Mouse (Mus musculus) cerebellum, postnatal 4 days (tissue): ENCODE data around the gene Tmc6.

ENCODE experiments used
- DNase-seq, 2 experiments: peaks; one replicate each; pipeline ENCODE4 v3.0.0; 2022; ENCODE audit warnings: low spot score in 2 of 2, mixed read lengths in 1 of 2

Tmc6 gene

GRCm38 (mm10) chr11:117755891-117756290 is 26.1 kb downstream of the Tmc6 start:
- no peak for DNase-seq

- no peak for DNase-seq
These were observed 30.5 kb downstream of the Tmc6 start for GRCm38 (mm10) chr11:117751544-117751943.

- no peak for DNase-seq
These were observed 32.6 kb downstream of the Tmc6 start for GRCm38 (mm10) chr11:117749414-117749813.

GRCm38 (mm10) chr11:117748628-117749027 is 33.4 kb downstream of the Tmc6 start:
- no peak for DNase-seq

- DNase-seq = no peak
These were observed 38.5 kb downstream of the Tmc6 start for GRCm38 (mm10) chr11:117743454-117744030.

- no peak for DNase-seq
These were observed 39.3 kb downstream of the Tmc6 start for GRCm38 (mm10) chr11:117742715-117743114.

- no peak for DNase-seq
These were observed 39.8 kb downstream of the Tmc6 start for GRCm38 (mm10) chr11:117742243-117742642.

GRCm38 (mm10) chr11:117741128-117741527 is 40.9 kb downstream of the Tmc6 start:
- no peak for DNase-seq

- DNase-seq = no peak
These were observed 43.9 kb downstream of the Tmc6 start for GRCm38 (mm10) chr11:117738123-117738522.

- no peak for DNase-seq
These were observed 45.8 kb downstream of the Tmc6 start for GRCm38 (mm10) chr11:117736037-117736689.

- DNase-seq = no peak
These were observed 50.5 kb downstream of the Tmc6 start for GRCm38 (mm10) chr11:117731470-117731869.

GRCm38 (mm10) chr11:117730490-117730838 is 51.5 kb downstream of the Tmc6 start:
- DNase-seq = no peak

- DNase-seq = no peak
These were observed 52.1 kb downstream of the Tmc6 start for GRCm38 (mm10) chr11:117729798-117730489.

GRCm38 (mm10) chr11:117729341-117729740 is 52.7 kb downstream of the Tmc6 start:
- no peak for DNase-seq

- DNase-seq = no peak
These were observed 53.2 kb downstream of the Tmc6 start for GRCm38 (mm10) chr11:117728841-117729240.

- DNase-seq = no peak
These were observed 53.8 kb downstream of the Tmc6 start for GRCm38 (mm10) chr11:117728245-117728644.

GRCm38 (mm10) chr11:117727031-117727430 is 55.0 kb downstream of the Tmc6 start:
- DNase-seq = no peak

GRCm38 (mm10) chr11:117724604-117725301 is 57.2 kb downstream of the Tmc6 start:
- DNase-seq = no peak

GRCm38 (mm10) chr11:117718838-117719237 is 63.2 kb downstream of the Tmc6 start:
- DNase-seq = no peak
